Mouse (Mus musculus) Patski (cell line): Measurements from ENCODE around the gene Ints2. TPM values are rescaled to one million over a fixed set of nuclear protein-coding genes. Genes with fewer than 3 reads are reported as not detected.

Source experiments
- ATAC-seq: fragments of 100-300 bp; one replicate; pipeline ENCODE4 v1.8.0; 2021
- CTCF ChIA-PET: fragments of 350-600 bp; sonication (Branson Sonifier 250); formaldehyde crosslinking; loops from one replicate; lab custom pipeline; 2022; ENCODE audit warnings: inconsistent platforms; lab: Charles Lee
- POLR2A ChIA-PET: fragments of 350-600 bp; sonication (Branson Sonifier 250); formaldehyde crosslinking; loops from one replicate; lab custom pipeline; 2022; ENCODE audit warnings: antibody characterized with exemption, inconsistent platforms; lab: Charles Lee
- DNase-seq: peaks from one replicate; pipeline ENCODE4 v3.0.0-alpha.2; 2011; ENCODE audit warnings: low read depth, low spot score
- H3K27me3 ChIP-seq: fragments of 371-371 bp; one replicate; pipeline ENCODE4 v1.5.1; 2021
- CTCF ChIP-seq: fragments of 100-300 bp; IDR thresholded peaks from one replicate; pipeline ENCODE4 v1.5.1; 2021
- in situ Hi-C: fragments of 300-500 bp; cut with MboI; formaldehyde crosslinking; loops from 3 replicates; pipeline ENCODE4 v1.11.1; 2018; ENCODE audit warnings: low pct_unique_long_range_greater_than_20kb, mixed read lengths
- polyA plus RNA-seq: library from polyadenylated mRNA; unstranded; gene quantifications from one replicate; pipeline ENCODE4 v1.2.3, GENCODE M21; 2021

The Ints2 gene
- polyA plus RNA-seq, 1 experiment from 2014 or later, result 21.2 TPM

GRCm38 (mm10) chr11:86175833-86176232 lies 81.5 kb downstream of the Ints2 start:
- TF ChIP-seq CTCF, result no peak
- DNase-seq (no peak), ATAC-seq (no peak)
- H3K27me3 ChIP-seq, result no peaks in the 10 kb centered on the region
- ChIA-PET POLR2A (interaction anchor here (0.6 to 0.7 kb wide), 2 partner anchors 10 to 333 kb away, joined by 3 to 4 read pairs; no protein-coding TSS in a partner anchor), CTCF (interaction anchor here (1.0 kb wide), 1 partner anchor 11 kb away, joined by 3 read pairs; no protein-coding TSS in a partner anchor)
- in situ Hi-C loops, result no loop called here

- DNase-seq (peak; percentile 6), ATAC-seq (no peak)
- no peaks in the 10 kb centered on the region for H3K27me3 ChIP-seq
- in situ Hi-C loops, result loop anchor here (5.0 kb wide), 2 partner anchors 192 to 327 kb away; no protein-coding TSS in a partner anchor
- ChIA-PET POLR2A (no interaction called here), CTCF (interaction anchor here (1.0 to 1.8 kb wide), 5 partner anchors 12 to 706 kb away, joined by 3 to 11 read pairs (median 4); no protein-coding TSS in a partner anchor)
- TF ChIP-seq CTCF, result peak; percentile 72
These were observed 83.2 kb downstream of the Ints2 start for GRCm38 (mm10) chr11:86174173-86174572.

GRCm38 (mm10) chr11:86170743-86171142 lies 86.6 kb downstream of the Ints2 start:
- ChIA-PET CTCF (no interaction called here), POLR2A (interaction anchor here (0.5 kb wide), 1 partner anchor 13 kb away, joined by 3 read pairs; no protein-coding TSS in a partner anchor)
- no peaks in the 10 kb centered on the region for H3K27me3 ChIP-seq
- in situ Hi-C loops, result loop anchor here (5.0 kb wide), 2 partner anchors 188 to 323 kb away; no protein-coding TSS in a partner anchor
- DNase-seq, result no peak
- no peak for ATAC-seq
- TF ChIP-seq CTCF, result no peak

Other genes with a start within 250 kb of the Ints2 start
- gene Brip1, start 56.4 kb downstream of the Ints2 start, polyA plus RNA-seq, result 4.4 TPM
- 27.4 TPM for gene Med13, start 100.0 kb upstream of the Ints2 start, polyA plus RNA-seq
- 34.3 TPM for gene Rnft1, start 227.1 kb upstream of the Ints2 start, polyA plus RNA-seq